Mouse (Mus musculus): ENCODE measurements around the gene Msh5.
"Not testable (repeated sequence)": the region's sequence is repeated elsewhere in the genome, so short reads cannot be mapped to it uniquely, and the experiment has no call there.

The Msh5 gene

GRCm38 (mm10) chr17:35000717-35001451 lies 45.7 kb downstream of the Msh5 start, which contains the start of gene Vars:
Vars (plus strand) TSS chr17:35000987.
- peak; percentile 83 to 91 for DNase-seq

DNA sequence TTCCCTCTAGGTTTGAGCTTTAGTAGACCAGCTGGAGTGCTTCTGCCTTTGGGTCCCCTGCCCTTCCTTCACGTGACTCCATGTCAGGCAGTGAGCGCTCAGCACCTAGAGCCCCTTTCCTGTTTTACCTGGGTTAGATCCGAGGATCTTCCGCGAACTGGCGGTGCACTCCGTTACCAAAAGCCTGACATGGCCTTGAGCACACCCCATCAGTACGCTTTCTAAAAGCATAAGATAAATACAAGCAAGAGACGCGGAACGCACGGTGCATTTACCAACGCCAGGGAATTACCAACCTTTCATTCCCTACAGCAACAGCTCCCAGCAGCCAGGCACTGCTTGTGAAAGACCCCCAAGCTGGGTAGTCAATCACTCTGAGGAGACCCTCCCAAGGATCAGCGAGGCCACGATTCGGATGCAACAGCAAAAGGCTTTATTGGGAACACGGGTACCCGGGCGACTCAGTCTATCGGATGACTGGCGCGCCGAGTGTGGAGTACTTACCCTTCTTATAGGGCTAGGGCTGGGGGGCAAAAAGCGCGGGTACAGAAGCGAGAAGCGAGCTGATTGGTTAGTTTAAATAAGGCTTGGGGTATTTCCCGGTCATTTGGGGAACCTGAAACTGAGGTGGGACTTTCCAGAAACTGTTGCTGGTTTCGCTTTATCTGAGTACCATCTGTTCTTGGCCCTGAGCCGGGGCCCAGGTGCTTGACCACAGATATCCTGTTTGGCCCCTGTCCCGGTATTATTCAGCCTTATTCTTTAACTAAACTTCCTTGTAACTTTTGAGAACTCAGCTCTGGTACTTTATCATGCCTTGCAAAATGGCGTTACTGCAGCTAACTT lies 46.5 kb downstream of the Msh5 start:
- peak; percentile 70 to 71 for DNase-seq

- no peak for DNase-seq
Observed at GRCm38 (mm10) chr17:34998526-34999430, 47.8 kb downstream of the Msh5 start.

DNA sequence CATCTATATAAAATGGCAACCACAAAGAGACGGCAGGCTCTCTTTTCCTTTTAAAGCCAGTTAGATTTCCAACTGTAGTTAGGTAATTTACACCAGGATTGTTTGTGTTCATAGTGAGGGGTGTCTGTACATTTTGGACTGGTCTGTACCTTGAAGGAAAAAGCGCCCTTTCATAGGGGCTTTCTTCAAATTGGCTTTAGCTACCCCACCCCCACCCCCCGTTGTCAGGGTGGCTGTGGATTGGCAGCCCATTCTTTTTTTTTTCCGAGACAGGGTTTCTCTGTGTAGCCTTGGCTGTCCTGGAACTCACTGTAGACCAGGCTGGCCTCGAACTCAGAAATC lies 49.4 kb downstream of the Msh5 start:
- DNase-seq, result no peak

- DNase-seq, result no peak
Observed at GRCm38 (mm10) chr17:34996411-34997141, 50.0 kb downstream of the Msh5 start.

DNA sequence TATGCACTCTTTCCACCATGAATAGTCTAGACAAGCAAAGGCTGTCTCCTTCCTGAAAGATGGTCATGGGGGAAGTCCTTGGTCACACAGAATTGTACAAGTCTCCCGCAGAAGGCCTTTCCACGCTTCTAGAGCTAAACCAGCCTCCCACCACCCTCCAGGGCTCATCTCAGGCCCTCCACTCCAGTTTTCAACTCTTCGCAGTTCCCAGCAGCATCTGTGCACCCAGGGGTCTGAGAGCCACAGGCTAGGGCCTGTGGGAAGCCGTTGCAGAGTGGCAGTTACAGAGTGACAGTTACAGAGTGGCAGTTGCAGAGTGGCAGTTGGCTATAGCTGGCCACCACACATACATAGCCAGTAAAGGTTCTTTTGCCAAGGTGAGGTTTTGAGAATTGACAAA lies 50.6 kb downstream of the Msh5 start:
- DNase-seq, result not testable (repeated sequence)

GRCm38 (mm10) chr17:34995192-34995591 lies 51.4 kb downstream of the Msh5 start:
- not testable (repeated sequence) for DNase-seq

DNA sequence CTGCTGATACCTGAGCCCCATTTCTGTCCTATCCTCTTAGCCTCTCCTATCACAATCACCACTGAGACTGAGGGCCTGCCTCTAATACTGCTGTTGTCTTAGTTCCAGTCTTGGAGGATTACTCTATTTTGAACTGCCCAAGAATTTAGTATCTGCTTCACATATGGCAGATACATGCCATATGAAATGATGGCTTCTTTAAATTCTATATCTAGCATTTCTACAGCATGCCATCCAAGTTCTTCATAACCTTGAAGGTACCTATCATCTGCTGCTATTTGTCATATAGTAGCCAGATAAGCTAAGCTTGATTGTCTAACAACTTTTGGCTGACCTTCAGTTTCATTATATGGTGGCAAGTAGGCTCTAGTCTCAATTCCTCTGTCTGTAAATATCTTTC lies 51.8 kb downstream of the Msh5 start:
- no peak for DNase-seq

GRCm38 (mm10) chr17:34984218-34984617 lies 62.3 kb downstream of the Msh5 start:
- peak; percentile 44 to 57 for DNase-seq

DNA sequence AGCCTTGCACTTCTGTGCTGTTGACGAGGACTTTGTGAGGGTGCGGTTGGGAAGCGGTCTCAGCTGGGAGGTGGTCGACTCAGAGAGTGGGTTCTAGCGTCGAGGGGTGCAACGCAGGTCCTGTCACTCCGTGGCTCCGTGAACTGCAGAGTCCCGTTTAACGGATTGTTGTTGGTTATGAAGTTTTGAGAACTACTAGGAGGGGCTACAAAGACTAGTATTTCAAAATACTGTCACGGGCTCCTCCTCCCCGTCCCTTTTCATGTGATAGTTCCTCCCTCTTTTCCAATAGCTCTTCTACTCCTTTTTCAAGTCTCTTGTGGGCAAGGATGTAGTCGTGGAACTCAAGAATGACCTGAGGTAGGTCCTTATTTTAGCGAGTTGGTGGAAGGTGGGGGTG lies 64.2 kb downstream of the Msh5 start:
- no peak for DNase-seq

GRCm38 (mm10) chr17:34981690-34982180 lies 64.8 kb downstream of the Msh5 start, which contains the start of gene Lsm2:
Lsm2 (plus strand) TSS chr17:34981862.
- peak; percentile 91 to 94 for DNase-seq

- DNase-seq, result peak; percentile 38 to 48
Observed at GRCm38 (mm10) chr17:34980655-34981054, 65.9 kb downstream of the Msh5 start.

GRCm38 (mm10) chr17:34979631-34980030 lies 66.9 kb downstream of the Msh5 start:
- DNase-seq, result no peak
